Mouse (Mus musculus) intestine, embryonic 16.5 days (tissue): Measurements from ENCODE around the gene M6pr. TPM values are rescaled to one million over a fixed set of nuclear protein-coding genes. Genes with fewer than 3 reads are reported as not detected.
A peak's percentile ranks its signal among the peaks of the same experiment; 100 is the strongest.

Experiments used
- ATAC-seq: fragments of 200-750 bp; cut with Nextera tagmentation; 2 replicates; pipeline ENCODE4 v1.8.0; 2017; ENCODE audit warnings: moderate TSS enrichment, moderate library complexity
- H3K27ac ChIP-seq: fragments of 300-500 bp; sonication (generic); 2 replicates; pipeline ENCODE4 v1.5.1; 2014; ENCODE audit warnings: mild to moderate bottlenecking, low read length
- H3K27me3 ChIP-seq: fragments of 300-500 bp; sonication (generic); replicated peaks from 2 replicates; pipeline ENCODE4 v1.6.1; 2014; ENCODE audit warnings: low read length, control low read depth, mixed read lengths; ENCODE audit not compliant: control insufficient read depth, insufficient read depth
- H3K36me3 ChIP-seq: fragments of 300-500 bp; sonication (generic); 2 replicates; pipeline ENCODE4 v1.6.1; 2014; ENCODE audit warnings: low read length, control low read depth; ENCODE audit not compliant: control insufficient read depth, insufficient read depth
- H3K4me1 ChIP-seq: fragments of 300-500 bp; sonication (generic); 2 replicates; pipeline ENCODE4 v1.6.1; 2014; ENCODE audit warnings: low read length, control low read depth, mixed read lengths; ENCODE audit not compliant: control insufficient read depth, insufficient read depth
- H3K4me2 ChIP-seq: fragments of 300-500 bp; sonication (generic); 2 replicates; pipeline ENCODE4 v1.6.1; 2014; ENCODE audit warnings: low read depth, low read length, control low read depth
- H3K4me3 ChIP-seq: fragments of 300-500 bp; sonication (generic); 2 replicates; pipeline ENCODE4 v1.5.1; 2014; ENCODE audit warnings: mild to moderate bottlenecking, low read length
- H3K9ac ChIP-seq: fragments of 300-500 bp; sonication (generic); 2 replicates; pipeline ENCODE4 v1.6.1; 2014; ENCODE audit warnings: low read depth, low read length
- H3K9me3 ChIP-seq: fragments of 300-500 bp; sonication (generic); 2 replicates; pipeline ENCODE4 v1.6.1; 2016; ENCODE audit warnings: low read length, control low read depth; ENCODE audit not compliant: control insufficient read depth
- WGBS: fragments of 180-500 bp; shearing (Covaris S2); extraction: QIAGEN DNeasy Blood & Tissue Kit; methylation state at CpG from one replicate; pipeline ENCODE4 v1.1.7; 2014; 5-methylcytosine and 5-hydroxymethylcytosine counted together
- polyA plus RNA-seq: library from polyadenylated mRNA; unstranded; fragments of >200 nt; fragmentation: Nextera tagmentation; extraction: Ambion mirVana; gene quantifications from 2 replicates; pipeline ENCODE4 v1.2.1, GENCODE M21; 2015

Gene M6pr
- polyA plus RNA-seq, 1 experiment from 2014 or later: 147 TPM

DNA sequence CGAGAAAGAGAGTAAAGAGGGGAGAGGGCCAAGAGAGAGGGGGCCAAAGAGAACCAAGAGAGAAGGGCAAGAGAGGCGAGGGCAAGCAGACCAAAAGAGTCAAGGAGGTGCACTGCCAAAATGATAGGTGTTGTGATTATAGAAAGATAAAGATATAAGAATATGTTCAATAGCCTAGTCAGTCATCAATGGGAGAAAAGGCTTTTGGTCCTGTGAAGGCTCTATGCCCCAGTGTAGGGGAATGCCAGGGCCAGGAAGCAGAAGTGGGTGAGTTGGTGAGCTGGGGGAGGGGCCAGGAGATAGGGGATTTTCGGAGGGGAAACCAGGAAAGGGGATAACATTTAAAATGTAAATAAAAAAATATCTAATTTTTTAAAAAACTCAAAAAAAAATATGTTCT, 14.2 kb upstream of the M6pr start:
- Histone ChIP-seq H3K36me3 (no peaks in the 10 kb centered on the region), H3K27ac (no peak overlapping the region), H3K4me1 (peaks cover 4% of the 10 kb centered on the region; the same call in 1 of the 2 replicates), H3K9ac (no peak overlapping the region), H3K9me3 (no peaks in the 10 kb centered on the region), H3K4me2 (no peak overlapping the region), H3K4me3 (no peak overlapping the region), H3K27me3 (no peaks in the 10 kb centered on the region)
- 74% methylated on average over 3 of the region's 3 CpGs for WGBS
- ATAC-seq: no peak

DNA sequence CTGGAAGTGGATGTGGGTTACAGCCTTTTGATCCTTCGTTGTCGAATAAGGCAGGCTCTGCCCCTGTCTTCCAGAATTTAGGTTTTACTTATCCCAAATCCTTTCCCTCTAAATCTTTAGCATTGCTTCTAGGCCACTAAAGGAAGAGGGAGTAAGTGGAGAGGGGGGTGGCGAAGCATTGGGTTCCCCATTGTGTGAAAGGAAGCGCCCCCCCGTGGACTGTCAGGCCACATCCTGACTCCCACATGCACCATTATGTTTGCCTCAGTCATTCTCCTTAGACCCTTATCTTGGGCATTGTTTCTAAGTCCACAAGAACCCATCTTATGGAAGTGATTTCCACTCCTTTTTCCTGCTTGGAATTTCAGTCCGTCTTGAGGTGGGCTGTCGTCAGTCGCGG, 13.3 kb upstream of the M6pr start:
- peaks cover 4% of the 10 kb centered on the region; the same call in 1 of the 2 replicates for H3K4me1 ChIP-seq
- WGBS: 52% methylated on average over 9 of the region's 9 CpGs
- no peaks in the 10 kb centered on the region for H3K36me3 ChIP-seq
- no peaks in the 10 kb centered on the region for H3K27me3 ChIP-seq
- H3K4me2 ChIP-seq: no peak overlapping the region
- H3K27ac ChIP-seq: no peak overlapping the region
- H3K4me3 ChIP-seq: no peak overlapping the region
- ATAC-seq: no peak
- no peaks in the 10 kb centered on the region for H3K9me3 ChIP-seq
- no peak overlapping the region for H3K9ac ChIP-seq

DNA sequence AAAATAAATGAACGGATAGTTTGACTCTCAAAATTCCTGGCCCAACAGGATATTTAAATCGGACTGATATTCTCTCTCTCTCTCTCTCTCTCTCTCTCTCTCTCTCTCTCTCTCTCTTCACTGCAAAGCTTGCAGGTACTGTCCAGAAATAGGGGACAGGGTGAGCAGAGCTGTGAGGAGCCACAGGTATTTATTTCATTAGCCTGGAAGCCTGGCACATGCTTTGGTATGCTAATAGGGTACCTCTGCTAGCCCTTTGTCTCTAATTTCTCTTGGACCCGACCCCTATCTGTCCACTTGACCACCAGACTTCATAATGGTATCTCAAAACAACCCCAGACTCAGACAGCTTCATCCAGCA, 11.6 kb upstream of the M6pr start:
- H3K4me1 ChIP-seq: peaks cover 4% of the 10 kb centered on the region; the same call in 1 of the 2 replicates
- peak overlapping the region; percentile 58 for H3K9ac ChIP-seq
- no peaks in the 10 kb centered on the region for H3K36me3 ChIP-seq
- H3K27me3 ChIP-seq: no peaks in the 10 kb centered on the region
- H3K4me2 ChIP-seq: peak overlapping the region; percentile 62
- no peaks in the 10 kb centered on the region for H3K9me3 ChIP-seq
- 0 out of 2 replicates have a peak, but pooled peaks have one; percentile 5 for ATAC-seq
- H3K27ac ChIP-seq: no peak overlapping the region
- peak overlapping the region; percentile 53 for H3K4me3 ChIP-seq
- 29% methylated on average over 3 of the region's 3 CpGs for WGBS

DNA sequence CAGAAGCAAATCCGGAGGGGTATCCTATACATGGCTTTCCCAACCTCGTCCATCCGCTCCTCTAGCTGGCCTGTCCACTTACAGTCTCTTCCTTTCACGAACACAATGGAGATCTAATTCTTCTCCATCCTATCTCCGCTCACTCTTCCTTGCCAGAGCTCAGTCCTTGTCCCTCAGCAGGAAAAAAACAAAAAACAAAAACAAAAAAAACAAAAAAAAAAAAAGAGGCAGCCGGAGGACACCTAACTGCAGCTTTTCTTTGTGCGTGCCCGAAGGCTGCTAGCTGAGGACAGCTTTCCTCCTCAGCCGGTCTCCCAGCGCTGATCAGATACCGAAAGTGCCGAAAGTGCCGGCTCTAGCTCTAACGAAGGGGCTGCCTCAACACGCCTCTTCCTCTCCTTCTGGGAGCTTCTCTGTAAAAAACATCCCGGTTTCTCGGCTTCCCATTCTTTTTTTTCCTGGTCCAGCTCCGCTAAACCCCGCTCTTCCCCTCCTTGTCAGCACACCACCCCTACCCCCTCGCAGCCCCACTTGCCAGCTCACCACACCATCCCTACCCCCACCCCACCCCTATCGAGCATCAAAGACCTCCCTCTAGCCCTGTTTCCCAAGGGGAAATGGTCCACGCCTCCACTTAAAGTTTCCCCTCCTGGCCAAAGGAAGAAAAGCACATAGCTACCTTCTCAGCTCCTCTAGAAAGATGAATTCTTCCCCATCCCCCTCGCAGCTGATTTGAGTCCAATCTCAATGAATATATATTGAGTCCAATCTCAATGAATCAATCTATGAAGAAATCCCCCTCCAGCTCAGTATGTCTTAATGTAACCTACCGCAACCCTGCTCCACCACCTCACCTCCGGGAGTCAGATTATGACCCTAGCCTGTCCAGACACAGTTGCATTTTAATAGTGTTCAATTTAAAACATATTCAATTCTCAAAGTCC, 11.0 kb upstream of the M6pr start:
- peak overlapping the region; percentile 53 for H3K4me3 ChIP-seq
- H3K27ac ChIP-seq: no peak overlapping the region
- H3K27me3 ChIP-seq: no peaks in the 10 kb centered on the region
- peaks cover 4% of the 10 kb centered on the region; the same call in 1 of the 2 replicates for H3K4me1 ChIP-seq
- ATAC-seq: peak; percentile 76
- WGBS: 7% methylated on average over 25 of the region's 25 CpGs
- H3K36me3 ChIP-seq: no peaks in the 10 kb centered on the region
- H3K9ac ChIP-seq: peak overlapping the region; percentile 58
- H3K9me3 ChIP-seq: no peaks in the 10 kb centered on the region
- peak overlapping the region; percentile 62 for H3K4me2 ChIP-seq

DNA sequence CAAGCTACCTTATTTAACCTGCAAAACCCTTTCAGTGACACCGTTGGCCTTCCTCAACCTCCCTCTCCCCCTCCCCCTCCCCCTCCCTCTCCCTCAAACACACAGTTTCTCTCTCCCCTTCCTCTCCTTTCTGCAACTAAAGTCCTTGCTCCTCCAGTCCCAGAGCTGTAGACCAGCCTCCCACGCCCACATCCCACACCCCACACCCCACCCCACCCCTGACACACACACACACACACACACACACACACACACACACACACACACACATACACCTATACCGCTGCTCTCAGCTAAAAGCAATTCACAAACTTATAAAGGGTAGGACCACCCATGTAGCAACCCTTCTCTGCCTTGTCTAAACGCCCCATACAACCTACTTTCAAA, 10.3 kb upstream of the M6pr start:
- Histone ChIP-seq H3K36me3 (no peaks in the 10 kb centered on the region), H3K27me3 (no peaks in the 10 kb centered on the region), H3K4me2 (peak overlapping the region; percentile 62; the same call in 1 of the 2 replicates), H3K9me3 (no peaks in the 10 kb centered on the region), H3K4me3 (no peak overlapping the region), H3K27ac (no peak overlapping the region), H3K4me1 (peaks cover 4% of the 10 kb centered on the region; the same call in 1 of the 2 replicates), H3K9ac (no peak overlapping the region)
- 38% methylated on average over 4 of the region's 4 CpGs for WGBS
- no peak for ATAC-seq

DNA sequence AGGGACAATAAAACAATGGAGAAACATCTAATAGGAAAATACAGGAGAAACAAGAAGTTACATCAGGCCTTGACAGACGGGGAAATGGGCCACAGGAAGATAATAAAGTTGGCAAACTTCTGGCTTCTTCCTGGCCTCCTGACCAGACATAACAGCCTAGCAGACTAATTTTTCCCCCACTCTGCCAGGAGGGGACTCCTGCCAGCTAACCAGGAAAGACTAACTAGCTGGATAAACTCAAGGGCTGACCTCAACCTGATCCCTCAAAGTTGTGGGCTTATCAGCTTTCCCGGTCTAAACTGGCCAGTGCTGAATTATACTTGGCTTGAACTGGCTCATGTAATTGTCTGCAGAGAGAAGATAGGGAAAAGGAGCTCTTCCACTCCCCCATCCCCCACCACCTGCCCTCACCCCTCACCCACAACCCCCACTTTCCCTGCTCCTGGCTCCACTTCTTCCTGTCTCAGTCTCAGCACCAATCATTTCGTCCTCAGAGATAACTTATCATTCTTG, 8.8 kb upstream of the M6pr start:
- no peaks in the 10 kb centered on the region for H3K9me3 ChIP-seq
- H3K4me1 ChIP-seq: peaks cover 4% of the 10 kb centered on the region; the same call in 1 of the 2 replicates
- no peak overlapping the region for H3K9ac ChIP-seq
- WGBS: 45% methylated on average over 3 of the region's 3 CpGs
- H3K4me2 ChIP-seq: no peak overlapping the region
- no peak for ATAC-seq
- H3K27me3 ChIP-seq: no peaks in the 10 kb centered on the region
- H3K4me3 ChIP-seq: no peak overlapping the region
- no peaks in the 10 kb centered on the region for H3K36me3 ChIP-seq
- H3K27ac ChIP-seq: no peak overlapping the region

DNA sequence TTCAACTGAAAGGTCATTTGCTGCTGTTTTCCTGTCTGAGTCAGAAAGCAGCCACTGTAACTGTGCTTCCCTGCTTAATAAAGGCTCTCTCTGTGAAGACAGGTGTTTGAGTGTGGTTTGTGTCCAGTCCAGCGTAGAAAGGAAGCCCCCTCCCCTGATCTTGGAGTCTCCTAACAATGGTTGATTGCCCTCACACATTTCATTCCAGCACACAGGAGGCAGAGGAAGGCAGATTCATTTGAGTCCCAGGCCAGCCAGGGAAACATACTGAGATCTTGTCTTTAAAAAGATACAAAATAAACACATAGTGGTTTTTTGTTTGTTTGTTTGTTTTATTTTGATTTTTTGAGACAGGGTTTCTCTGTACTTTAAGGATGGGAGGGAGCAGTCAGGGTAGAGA, 6.4 kb upstream of the M6pr start:
- Histone ChIP-seq H3K4me2 (no peak overlapping the region), H3K4me1 (peaks cover 4% of the 10 kb centered on the region; the same call in 1 of the 2 replicates), H3K27ac (no peak overlapping the region), H3K4me3 (no peak overlapping the region), H3K9me3 (no peaks in the 10 kb centered on the region), H3K9ac (no peak overlapping the region), H3K36me3 (no peaks in the 10 kb centered on the region), H3K27me3 (no peaks in the 10 kb centered on the region)
- no peak for ATAC-seq
- 58% methylated on average over 1 of the region's 1 CpGs for WGBS

DNA sequence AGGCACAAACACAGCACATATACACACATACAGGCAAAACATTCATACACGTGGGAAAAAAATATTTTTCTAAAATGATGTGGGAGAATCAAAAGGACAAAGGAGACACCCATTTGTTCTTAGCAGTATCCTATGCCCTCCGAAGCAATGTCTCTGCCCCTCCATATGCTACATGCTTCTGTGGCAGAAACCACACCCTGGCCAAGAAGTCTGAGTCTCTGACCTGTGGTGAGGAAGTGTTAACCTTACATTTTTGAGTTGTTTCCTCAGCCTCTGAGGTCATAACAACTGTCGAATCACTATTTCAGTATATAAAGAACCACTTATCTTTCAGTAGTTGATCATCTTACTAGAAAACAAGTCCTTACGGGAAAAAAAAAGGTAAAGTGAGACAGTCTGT, 5.9 kb upstream of the M6pr start:
- H3K36me3 ChIP-seq: no peaks in the 10 kb centered on the region
- H3K27me3 ChIP-seq: no peaks in the 10 kb centered on the region
- 79% methylated on average over 4 of the region's 4 CpGs for WGBS
- no peak overlapping the region for H3K4me3 ChIP-seq
- no peak for ATAC-seq
- H3K4me1 ChIP-seq: peaks cover 2% of the 10 kb centered on the region; the same call in 1 of the 2 replicates
- H3K4me2 ChIP-seq: no peak overlapping the region
- no peaks in the 10 kb centered on the region for H3K9me3 ChIP-seq
- H3K27ac ChIP-seq: no peak overlapping the region
- no peak overlapping the region for H3K9ac ChIP-seq

DNA sequence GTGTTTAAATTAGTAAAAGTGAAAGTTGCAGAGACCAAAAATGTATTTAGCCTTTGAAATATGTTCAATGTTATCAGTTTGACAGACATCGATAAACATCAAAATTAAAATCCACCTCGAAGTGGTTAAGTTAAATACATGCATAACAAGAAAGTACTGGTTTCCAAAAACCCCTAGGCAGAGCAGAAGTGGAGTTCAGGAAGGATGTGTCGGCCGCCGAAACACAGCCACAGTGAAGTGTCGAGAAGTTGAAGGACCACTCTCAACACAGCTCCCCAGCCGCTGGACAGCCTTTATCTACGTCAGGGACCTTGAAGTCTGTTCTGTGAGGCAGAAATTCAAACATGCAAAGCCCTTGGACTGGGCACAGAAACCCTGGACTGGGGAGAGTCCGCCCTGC, 5.0 kb upstream of the M6pr start:
- Histone ChIP-seq H3K9me3 (no peaks in the 10 kb centered on the region), H3K4me3 (no peak overlapping the region), H3K27ac (no peak overlapping the region), H3K4me1 (no peaks in the 10 kb centered on the region), H3K27me3 (no peaks in the 10 kb centered on the region), H3K4me2 (no peak overlapping the region), H3K36me3 (no peaks in the 10 kb centered on the region), H3K9ac (no peak overlapping the region)
- 79% methylated on average over 9 of the region's 9 CpGs for WGBS
- no peak for ATAC-seq
